Mouse (Mus musculus) forebrain, embryonic 15.5 days (tissue): ENCODE data around the gene Pdx1. TPM values are rescaled to one million over a fixed set of nuclear protein-coding genes. Genes with fewer than 3 reads are reported as not detected.

Source experiments
- ATAC-seq: fragments of 200-750 bp; cut with Nextera tagmentation; replicated peaks from 2 replicates; pipeline ENCODE4 v1.8.0; 2017; ENCODE audit warnings: mild to moderate bottlenecking, moderate TSS enrichment, moderate library complexity
- H3K27ac ChIP-seq: fragments of 300-500 bp; sonication (generic); replicated peaks from 2 replicates; pipeline ENCODE4 v1.5.1; 2015; ENCODE audit warnings: mild to moderate bottlenecking, inconsistent platforms
- H3K27me3 ChIP-seq: fragments of 300-500 bp; sonication (generic); 2 replicates; pipeline ENCODE4 v1.6.1; 2015; ENCODE audit warnings: inconsistent platforms
- H3K36me3 ChIP-seq: fragments of 300-500 bp; sonication (generic); 2 replicates; pipeline ENCODE4 v1.6.1; 2015; ENCODE audit warnings: mild to moderate bottlenecking, inconsistent platforms
- H3K4me1 ChIP-seq: fragments of 300-500 bp; sonication (generic); 2 replicates; pipeline ENCODE4 v1.6.1; 2015; ENCODE audit warnings: inconsistent platforms
- H3K4me2 ChIP-seq: fragments of 300-500 bp; sonication (generic); replicated peaks from 2 replicates; pipeline ENCODE4 v1.6.1; 2015; ENCODE audit warnings: mild to moderate bottlenecking, inconsistent platforms
- H3K4me3 ChIP-seq: fragments of 300-500 bp; sonication (generic); 2 replicates; pipeline ENCODE4 v1.5.1; 2015; ENCODE audit warnings: mild to moderate bottlenecking, inconsistent platforms
- H3K9ac ChIP-seq: fragments of 300-500 bp; sonication (generic); replicated peaks from 2 replicates; pipeline ENCODE4 v1.6.1; 2015; ENCODE audit warnings: mild to moderate bottlenecking, inconsistent platforms
- H3K9me3 ChIP-seq: fragments of 300-500 bp; sonication (generic); 2 replicates; pipeline ENCODE4 v1.6.1; 2016; ENCODE audit warnings: inconsistent platforms
- WGBS: fragments of 180-500 bp; shearing (Covaris S2); methylation state at CpG from one replicate; pipeline ENCODE4 v1.1.7; 2015; ENCODE audit warnings: mixed read lengths; 5-methylcytosine and 5-hydroxymethylcytosine counted together
- polyA plus RNA-seq: library from polyadenylated mRNA; unstranded; fragments of >200 nt; fragmentation: Nextera tagmentation; extraction: Ambion mirVana; gene quantifications from 2 replicates; pipeline ENCODE4 v1.2.1, GENCODE M21; 2015

Pdx1 gene
- polyA plus RNA-seq, 1 experiment from 2014 or later = not detected

DNA sequence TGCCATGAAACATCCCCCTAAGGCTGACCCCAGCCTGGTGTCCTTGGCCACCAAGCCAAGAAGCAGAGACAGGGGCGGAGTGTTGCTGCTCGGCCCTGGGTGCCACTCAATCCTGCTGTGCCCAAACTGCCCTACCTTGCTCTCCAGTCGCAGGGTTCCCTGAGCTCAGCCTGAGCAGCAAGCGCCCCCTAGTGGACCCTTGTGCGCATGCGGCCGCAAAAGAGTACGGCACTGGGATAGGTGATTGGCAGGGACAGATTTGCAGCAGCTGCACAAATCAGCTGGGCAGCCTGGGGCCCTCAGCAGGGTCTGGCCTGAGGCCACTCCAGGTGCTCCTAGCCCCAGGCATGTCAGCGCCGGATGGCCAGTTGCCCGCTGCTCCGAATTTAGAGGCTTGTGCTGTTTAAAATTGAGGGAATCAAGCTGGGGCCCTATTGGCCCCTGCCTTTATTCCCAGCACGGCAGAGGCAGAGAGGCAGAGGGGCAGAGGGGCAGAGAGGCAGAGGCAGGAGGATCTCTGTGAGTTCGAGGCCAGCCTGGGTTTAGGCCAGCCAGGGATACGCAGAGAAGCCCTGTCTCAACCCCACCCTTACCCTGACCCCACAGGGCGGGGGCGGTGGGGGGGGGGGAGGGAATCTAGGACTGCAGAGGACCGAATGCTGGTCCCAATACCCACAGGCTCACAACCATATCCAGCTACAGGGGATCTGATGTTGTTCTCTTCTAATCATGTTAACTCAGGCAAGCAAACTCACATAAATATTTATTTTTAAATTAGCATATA, 23.6 kb downstream of the Pdx1 start:
- H3K27ac ChIP-seq = no peak overlapping the region
- peak; percentile 51 for ATAC-seq
- H3K4me1 ChIP-seq = 0 out of 2 replicates have a peak, but pooled peaks cover 2% of the 10 kb centered on the region
- no peak overlapping the region for H3K4me3 ChIP-seq
- H3K9ac ChIP-seq = no peak overlapping the region
- no peak overlapping the region for H3K4me2 ChIP-seq
- peaks cover 73% of the 10 kb centered on the region for H3K27me3 ChIP-seq
- 22% methylated on average over 18 of the region's 18 CpGs for WGBS
- no peaks in the 10 kb centered on the region for H3K36me3 ChIP-seq
- no peaks in the 10 kb centered on the region for H3K9me3 ChIP-seq

DNA sequence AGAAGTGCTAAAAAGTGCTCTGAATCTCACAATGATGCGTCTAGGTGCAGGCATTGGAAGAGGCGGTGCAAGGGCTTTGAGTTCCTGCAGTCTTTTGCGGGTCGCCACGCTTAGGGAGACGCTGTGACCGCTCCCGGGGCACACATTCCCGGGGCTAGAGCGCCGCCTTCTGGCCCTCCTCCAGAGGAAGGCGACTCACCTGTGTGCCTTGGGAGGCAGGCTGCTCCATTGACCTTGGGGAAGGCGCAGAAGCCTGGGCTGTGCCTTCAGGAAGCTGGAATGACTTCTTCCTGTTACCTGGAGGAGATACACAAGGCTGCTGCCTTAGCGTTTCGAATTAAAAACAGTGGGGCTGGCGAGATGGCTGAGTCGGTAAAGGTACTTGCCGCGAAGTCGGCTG, 24.4 kb downstream of the Pdx1 start:
- 0 out of 2 replicates have a peak, but pooled peaks cover 2% of the 10 kb centered on the region for H3K4me1 ChIP-seq
- WGBS = 14% methylated on average over 20 of the region's 20 CpGs

DNA sequence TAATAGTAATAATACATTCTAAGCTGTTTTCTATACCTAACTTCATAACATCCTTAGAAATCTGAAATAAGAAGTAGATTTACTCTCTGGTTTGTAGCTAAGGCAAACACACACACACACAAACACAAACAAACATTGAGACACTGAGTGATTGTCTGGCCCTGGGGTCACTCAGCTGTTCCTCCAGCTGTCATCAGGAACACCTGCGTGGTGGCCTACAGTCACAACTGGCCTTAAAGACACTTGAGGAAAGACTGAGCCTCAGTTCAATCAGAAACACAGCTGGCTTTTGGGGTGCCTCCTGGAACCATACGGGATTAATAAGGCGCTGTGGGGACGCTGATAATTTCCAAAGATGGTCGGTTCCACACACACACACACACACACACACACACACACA, 27.5 kb downstream of the Pdx1 start:
- Histone ChIP-seq H3K9me3 (no peaks in the 10 kb centered on the region), H3K27me3 (peaks cover 94% of the 10 kb centered on the region), H3K4me1 (0 out of 2 replicates have a peak, but pooled peaks cover 2% of the 10 kb centered on the region), H3K27ac (no peak overlapping the region), H3K4me3 (no peak overlapping the region), H3K9ac (no peak overlapping the region), H3K36me3 (no peaks in the 10 kb centered on the region), H3K4me2 (no peak overlapping the region)
- ATAC-seq = no peak
- WGBS = 67% methylated on average over 5 of the region's 5 CpGs

More for the DNA sequence above, 24.4 kb downstream of the Pdx1 start:
- no peak overlapping the region for H3K4me2 ChIP-seq
- H3K9ac ChIP-seq = no peak overlapping the region
- ATAC-seq = no peak
- H3K9me3 ChIP-seq = no peaks in the 10 kb centered on the region
- peaks cover 80% of the 10 kb centered on the region for H3K27me3 ChIP-seq
- no peak overlapping the region for H3K4me3 ChIP-seq
- no peaks in the 10 kb centered on the region for H3K36me3 ChIP-seq
- no peak overlapping the region for H3K27ac ChIP-seq

DNA sequence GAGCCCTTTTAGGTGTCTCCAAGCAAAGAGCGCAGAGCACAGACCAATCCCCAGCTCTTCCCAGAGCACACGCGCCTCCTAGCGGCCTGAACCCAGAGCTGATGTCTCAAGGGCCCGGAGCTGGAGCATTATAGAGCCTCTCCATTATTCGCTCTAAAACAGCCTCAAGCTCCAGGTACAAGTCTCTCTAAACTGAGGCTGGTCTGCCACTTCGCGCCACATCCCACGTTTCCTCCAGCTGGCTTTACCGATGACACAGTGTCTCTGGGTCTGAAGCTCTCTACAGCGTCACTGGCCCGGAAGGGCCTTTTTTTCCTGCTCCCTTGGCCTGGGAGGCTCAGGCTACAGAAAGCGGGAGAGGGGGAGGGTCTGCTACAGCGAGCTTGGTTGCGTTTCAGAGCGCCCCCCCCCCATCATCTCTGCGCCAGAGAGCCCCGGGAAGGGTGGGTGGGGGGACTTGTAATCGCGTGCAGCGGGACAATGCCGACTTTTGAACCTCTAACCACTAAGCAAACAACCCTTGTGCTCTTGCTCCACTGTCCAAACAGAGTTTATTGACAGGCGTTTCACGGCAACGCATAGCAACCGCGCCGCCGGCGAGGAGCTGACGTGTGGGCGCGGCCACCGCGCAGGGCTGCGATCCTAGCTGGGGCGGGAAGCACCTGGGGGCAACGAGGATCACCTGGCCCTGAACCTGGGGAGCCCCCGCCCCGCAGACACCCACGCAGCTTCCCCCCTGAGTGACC, 29.7 kb downstream of the Pdx1 start:
- Histone ChIP-seq H3K9me3 (no peaks in the 10 kb centered on the region), H3K4me2 (no peak overlapping the region), H3K27me3 (peaks cover 94% of the 10 kb centered on the region), H3K9ac (no peak overlapping the region), H3K4me1 (peaks cover 3% of the 10 kb centered on the region), H3K4me3 (no peak overlapping the region), H3K36me3 (no peaks in the 10 kb centered on the region), H3K27ac (no peak overlapping the region)
- no peak for ATAC-seq
- under 1% methylated on average over 41 of the region's 41 CpGs for WGBS

DNA sequence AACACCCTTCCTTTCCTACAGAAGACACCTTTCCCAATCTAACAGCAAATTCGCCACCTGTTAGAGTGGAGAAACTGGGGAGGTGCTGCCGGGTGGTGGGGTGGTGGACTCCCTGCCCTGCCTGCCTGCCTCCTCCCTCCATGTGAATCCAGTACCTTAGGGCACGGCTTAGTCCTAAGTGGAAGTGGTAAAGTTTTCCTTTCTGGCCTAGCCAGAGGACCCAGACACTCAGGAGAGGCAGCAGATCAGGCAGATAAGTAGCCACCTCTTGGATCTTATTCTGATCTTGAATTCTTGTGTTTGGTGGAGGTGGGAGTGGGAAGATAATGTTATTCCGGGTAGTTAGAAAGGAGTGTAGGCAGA, 30.2 kb downstream of the Pdx1 start:
- Histone ChIP-seq H3K27me3 (peaks cover 94% of the 10 kb centered on the region), H3K4me2 (no peak overlapping the region), H3K9ac (no peak overlapping the region), H3K4me3 (no peak overlapping the region), H3K27ac (no peak overlapping the region), H3K36me3 (no peaks in the 10 kb centered on the region), H3K9me3 (no peaks in the 10 kb centered on the region), H3K4me1 (peaks cover 9% of the 10 kb centered on the region)
- 0% methylated on average over 4 of the region's 4 CpGs for WGBS
- no peak for ATAC-seq

DNA sequence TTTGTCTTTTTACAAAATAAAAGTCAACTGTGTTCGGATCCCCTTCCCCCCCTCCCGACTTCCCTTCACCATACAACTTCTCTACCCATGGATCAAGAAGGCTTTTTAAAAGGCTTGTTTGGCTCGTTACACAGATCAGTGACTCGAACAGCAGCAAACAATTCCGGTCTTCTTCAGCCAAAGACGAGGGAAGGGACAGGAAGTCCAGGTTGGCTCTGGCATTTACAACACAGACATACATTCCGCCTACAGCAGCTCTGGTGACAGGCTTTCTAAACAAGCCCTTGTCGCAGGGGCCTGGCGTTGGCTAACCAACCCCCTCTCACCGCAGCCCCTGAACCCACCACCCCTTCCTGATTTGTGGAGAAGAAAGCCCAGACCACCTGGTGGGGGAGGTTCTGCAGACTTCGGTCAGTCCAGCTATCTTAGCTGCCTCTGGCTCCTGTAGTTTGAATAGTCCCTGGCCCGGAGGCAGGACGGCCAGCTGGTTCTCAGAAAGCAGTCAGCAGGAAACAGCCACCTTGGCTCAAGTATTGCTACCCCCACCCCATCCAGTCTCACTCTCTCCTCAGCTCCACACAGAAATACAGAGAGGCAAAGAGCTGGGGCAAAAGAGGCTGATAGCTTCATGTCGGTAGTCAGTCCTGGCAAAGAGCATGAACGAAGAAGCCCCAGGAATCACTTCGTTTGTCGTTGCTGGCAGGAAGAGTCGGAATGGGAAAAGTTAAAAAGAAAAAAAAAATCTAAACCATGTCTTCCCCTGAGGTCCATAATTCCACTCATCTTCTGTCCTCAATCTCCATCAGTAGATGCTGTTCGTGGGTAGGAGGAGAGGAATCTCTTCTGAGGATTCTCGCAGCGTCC, 31.4 kb downstream of the Pdx1 start:
- H3K27ac ChIP-seq = no peak overlapping the region
- H3K4me2 ChIP-seq = no peak overlapping the region
- no peak overlapping the region for H3K4me3 ChIP-seq
- H3K9ac ChIP-seq = no peak overlapping the region
- H3K36me3 ChIP-seq = no peaks in the 10 kb centered on the region
- WGBS = under 1% methylated on average over 21 of the region's 21 CpGs
- no peaks in the 10 kb centered on the region for H3K9me3 ChIP-seq
- H3K27me3 ChIP-seq = peaks cover 96% of the 10 kb centered on the region
- ATAC-seq = no peak
- H3K4me1 ChIP-seq = peaks cover 12% of the 10 kb centered on the region

DNA sequence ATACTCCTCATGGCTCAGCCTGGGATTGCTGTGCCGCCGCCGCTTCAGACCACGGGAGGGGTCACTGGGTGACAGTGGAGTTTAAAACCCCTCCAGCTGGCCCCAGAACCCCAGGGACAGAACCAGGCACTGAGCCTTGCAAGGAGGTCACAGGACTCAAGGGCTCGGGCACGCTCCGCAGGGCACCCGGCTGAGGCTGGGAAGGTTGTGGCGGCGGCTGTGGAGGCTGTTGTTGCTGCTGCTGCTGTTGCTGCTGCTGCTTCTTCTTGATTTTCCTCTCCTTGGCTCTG, 32.0 kb downstream of the Pdx1 start:
- Histone ChIP-seq H3K27ac (no peak overlapping the region), H3K9me3 (no peaks in the 10 kb centered on the region), H3K4me3 (no peak overlapping the region), H3K27me3 (peaks cover 98% of the 10 kb centered on the region), H3K9ac (no peak overlapping the region), H3K4me2 (no peak overlapping the region), H3K4me1 (peaks cover 17% of the 10 kb centered on the region), H3K36me3 (no peaks in the 10 kb centered on the region)
- no peak for ATAC-seq
- WGBS = under 1% methylated on average over 10 of the region's 10 CpGs

DNA sequence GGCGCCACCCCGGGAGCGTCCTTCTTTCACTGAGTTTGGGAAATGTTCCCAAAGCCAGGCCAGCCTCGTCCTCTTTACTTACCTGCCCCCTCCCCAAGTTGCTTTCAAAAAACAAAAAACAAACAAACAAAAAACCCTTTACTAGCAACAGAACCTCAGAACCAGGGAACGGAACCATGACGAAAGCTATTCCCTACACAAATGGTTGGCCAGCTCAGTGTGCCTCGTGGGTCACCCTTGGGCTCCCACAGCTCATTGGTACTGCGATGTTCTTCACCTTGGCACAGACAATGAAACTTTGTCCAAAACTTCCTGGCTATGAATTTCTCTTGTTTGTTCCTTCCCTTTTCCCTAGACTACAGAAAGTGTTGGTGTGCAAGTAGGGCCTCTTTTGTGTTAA, 32.4 kb downstream of the Pdx1 start:
- H3K27me3 ChIP-seq = peaks cover 98% of the 10 kb centered on the region
- no peak overlapping the region for H3K9ac ChIP-seq
- no peak overlapping the region for H3K27ac ChIP-seq
- H3K4me1 ChIP-seq = peaks cover 17% of the 10 kb centered on the region
- H3K9me3 ChIP-seq = no peaks in the 10 kb centered on the region
- H3K36me3 ChIP-seq = no peaks in the 10 kb centered on the region
- no peak overlapping the region for H3K4me2 ChIP-seq
- H3K4me3 ChIP-seq = no peak overlapping the region
- 1% methylated on average over 8 of the region's 8 CpGs for WGBS
- no peak for ATAC-seq

DNA sequence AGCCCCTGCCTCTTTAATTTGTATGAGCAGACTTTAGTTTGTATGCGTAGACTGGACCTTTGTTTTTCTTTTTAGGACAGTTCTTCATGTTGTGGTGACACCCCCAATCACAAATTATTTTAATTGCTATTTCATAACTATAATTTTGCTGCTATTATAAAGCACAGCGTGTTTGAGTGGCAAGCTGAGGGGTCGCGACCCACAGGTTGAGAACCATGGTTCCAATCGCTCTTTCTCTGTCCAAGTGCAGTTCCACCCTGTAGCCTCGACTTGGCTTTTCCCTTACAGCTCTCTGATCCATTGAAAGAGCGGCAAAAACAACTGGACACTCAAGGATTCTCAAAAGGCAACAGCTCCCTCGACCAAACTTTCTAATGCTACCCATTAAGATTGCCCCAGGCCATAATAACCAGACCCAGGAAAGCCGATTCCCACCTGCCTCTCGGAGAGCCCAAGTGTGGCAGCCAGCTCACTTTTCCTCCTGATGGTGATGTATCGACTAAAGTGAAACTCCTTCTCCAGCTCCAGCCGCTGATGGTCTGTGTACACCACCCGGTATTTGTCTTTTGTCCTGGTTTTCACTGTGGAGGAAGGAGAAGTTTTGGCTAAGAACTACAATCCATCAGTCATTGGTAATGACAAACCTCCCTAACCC, 33.1 kb downstream of the Pdx1 start:
- Histone ChIP-seq H3K4me2 (no peak overlapping the region), H3K9ac (no peak overlapping the region), H3K9me3 (no peaks in the 10 kb centered on the region), H3K36me3 (no peaks in the 10 kb centered on the region), H3K27ac (no peak overlapping the region), H3K4me1 (peaks cover 17% of the 10 kb centered on the region), H3K4me3 (no peak overlapping the region), H3K27me3 (peaks cover 98% of the 10 kb centered on the region)
- 4% methylated on average over 13 of the region's 13 CpGs for WGBS
- no peak for ATAC-seq

DNA sequence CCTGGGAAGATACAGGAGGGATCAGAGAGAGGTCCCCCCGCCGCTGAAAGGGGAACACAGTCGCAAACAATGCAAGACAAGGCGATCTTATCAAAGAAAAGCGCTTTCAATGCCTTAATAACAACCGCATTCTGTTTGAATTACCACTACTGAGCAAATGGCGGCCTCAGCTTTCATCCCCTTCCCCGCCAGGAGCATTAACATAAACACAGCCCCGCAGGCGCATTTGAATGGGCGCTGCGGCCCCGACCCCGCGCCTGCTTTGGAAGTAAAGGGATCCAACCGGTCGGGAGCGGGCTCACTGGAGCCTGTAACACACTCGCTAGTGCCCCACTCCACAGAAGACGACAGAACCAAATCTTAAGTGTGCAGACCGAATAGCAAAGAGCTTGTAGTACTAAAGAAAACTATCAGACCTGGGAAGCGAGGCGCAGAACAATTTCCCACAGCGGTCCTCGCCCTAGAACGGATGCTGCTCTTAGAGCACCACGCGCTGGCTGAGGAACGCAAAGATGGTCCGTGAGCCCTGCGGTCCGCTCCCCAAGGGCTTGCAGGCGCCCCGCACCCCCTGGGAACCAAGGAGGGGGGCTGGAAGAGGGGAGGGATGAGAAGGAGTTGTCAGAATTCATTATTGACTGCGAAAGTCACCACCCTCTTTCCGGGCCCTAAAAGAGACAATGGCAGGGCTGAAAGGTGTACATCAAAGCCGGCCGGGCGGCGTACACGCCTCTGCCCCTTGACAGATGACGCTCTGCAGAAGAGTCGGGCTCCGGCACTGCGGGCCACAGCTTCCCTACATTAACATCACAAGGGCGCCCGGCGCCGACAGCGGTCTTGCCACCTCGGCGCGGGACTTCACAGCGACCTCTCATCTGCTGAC, 34.8 kb downstream of the Pdx1 start:
- Histone ChIP-seq H3K36me3 (no peaks in the 10 kb centered on the region), H3K27ac (no peak overlapping the region), H3K4me1 (peaks cover 17% of the 10 kb centered on the region), H3K9me3 (no peaks in the 10 kb centered on the region), H3K27me3 (peaks cover 99% of the 10 kb centered on the region), H3K4me2 (no peak overlapping the region), H3K9ac (no peak overlapping the region), H3K4me3 (no peak overlapping the region)
- no peak for ATAC-seq
- under 1% methylated on average over 54 of the region's 54 CpGs for WGBS

DNA sequence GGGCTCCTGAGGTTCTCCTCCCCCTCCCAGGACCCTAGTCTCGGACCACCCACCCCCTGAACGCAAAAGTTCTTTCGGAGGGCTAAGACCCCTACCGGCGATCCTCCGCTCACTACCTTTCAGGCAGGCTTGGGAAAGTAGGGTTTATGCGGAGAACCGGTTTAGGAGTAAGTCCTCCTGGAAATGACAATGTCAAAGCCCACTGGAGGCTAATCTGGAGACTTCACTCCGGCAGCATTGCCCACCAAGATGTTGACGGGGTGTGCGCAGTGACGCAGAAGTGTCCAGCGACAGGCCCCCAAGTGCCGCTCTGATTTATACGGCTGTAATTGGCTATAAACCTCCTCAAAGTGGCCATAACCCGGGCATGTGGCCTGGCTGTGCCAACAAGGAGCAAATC, 35.4 kb downstream of the Pdx1 start:
- Histone ChIP-seq H3K4me3 (no peak overlapping the region), H3K36me3 (no peaks in the 10 kb centered on the region), H3K4me1 (peaks cover 17% of the 10 kb centered on the region), H3K27ac (no peak overlapping the region), H3K4me2 (no peak overlapping the region), H3K27me3 (peaks cover 99% of the 10 kb centered on the region), H3K9ac (no peak overlapping the region), H3K9me3 (no peaks in the 10 kb centered on the region)
- no peak for ATAC-seq
- WGBS = under 1% methylated on average over 16 of the region's 16 CpGs
